Mouse (Mus musculus) fibroblast of lung, adult 2 months (primary cell): ENCODE results near the gene AU018091.
A peak's percentile ranks its signal among the peaks of the same experiment; 100 is the strongest.
"Not testable (repeated sequence)": the region's sequence is repeated elsewhere in the genome, so short reads cannot be mapped to it uniquely, and the experiment has no call there.

Source experiments
- DNase-seq: peaks from one replicate; pipeline ENCODE4 v3.0.0-alpha.2; 2011; ENCODE audit warnings: low read depth

AU018091 gene

DNA sequence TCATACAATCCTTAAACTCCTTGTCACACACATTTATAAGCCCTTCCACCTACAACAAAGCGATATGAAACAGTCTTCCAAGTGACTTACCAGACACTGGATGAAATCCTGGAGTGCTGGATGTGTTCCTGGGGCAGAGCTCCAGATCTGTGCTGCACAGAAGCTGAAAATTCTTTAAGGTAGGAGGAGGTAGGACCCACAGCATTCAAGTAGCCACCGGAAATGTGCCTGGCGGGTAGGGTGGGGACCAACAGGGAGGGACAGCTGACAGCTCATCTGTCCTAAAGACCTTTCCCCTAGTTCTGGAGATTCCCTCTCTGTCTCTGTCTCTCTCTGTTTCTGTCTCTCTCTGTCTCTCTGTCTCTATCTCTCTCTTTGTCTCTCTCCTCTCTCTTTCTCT lies at the start of gene AU018091:
AU018091 (minus strand) TSS at position 279 of the 400 bp plus-strand sequence.
- no peak for DNase-seq

DNA sequence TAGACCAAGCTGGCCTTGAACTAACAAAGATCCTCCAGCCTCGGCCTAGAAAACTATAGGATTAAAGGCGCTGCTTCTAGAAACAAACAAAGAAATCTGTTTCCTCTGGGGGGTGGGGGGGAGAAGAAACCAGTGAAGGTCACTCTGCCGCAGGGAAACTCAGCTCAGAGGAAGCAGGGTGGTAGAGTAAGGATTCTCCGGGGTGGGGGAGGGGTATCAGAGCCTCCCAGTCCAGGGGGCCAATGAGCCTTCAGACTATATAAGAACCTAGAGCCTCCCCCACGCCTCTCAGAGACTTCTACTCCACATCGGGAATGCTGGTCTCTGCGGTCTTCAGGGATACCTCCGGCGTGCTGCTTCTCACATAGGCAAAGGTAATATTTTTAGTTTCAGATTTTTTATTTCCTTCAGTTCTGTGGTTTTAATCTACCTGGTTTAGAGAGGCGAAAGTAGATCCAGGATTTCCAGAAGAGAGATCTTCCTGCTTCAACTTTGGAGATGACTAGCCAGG lies 48.6 kb upstream of the AU018091 start:
- DNase-seq: no peak

DNA sequence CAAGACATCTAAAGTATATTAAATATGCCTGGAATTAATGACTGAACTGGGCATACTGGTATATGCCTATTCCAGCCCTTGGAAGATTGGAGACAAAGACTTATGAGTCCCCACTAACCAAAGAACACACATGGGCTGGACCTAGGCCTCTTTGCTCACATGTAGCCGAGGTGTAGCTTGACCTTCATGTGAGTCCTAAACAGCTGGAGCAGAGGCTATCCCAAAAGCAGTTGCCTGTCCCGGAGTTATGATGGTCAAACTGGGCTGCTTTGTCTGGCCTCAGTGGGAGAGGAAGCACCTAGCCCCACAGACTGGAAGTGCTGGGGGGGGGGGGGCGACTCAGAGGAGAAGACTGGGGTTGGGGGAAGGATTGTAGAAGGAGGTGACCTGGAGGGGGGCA lies 47.3 kb upstream of the AU018091 start:
- no peak for DNase-seq

- DNase-seq: no peak
Measured at GRCm38 (mm10) chr7:3213557-3213956, 44.6 kb upstream of the AU018091 start.

DNA sequence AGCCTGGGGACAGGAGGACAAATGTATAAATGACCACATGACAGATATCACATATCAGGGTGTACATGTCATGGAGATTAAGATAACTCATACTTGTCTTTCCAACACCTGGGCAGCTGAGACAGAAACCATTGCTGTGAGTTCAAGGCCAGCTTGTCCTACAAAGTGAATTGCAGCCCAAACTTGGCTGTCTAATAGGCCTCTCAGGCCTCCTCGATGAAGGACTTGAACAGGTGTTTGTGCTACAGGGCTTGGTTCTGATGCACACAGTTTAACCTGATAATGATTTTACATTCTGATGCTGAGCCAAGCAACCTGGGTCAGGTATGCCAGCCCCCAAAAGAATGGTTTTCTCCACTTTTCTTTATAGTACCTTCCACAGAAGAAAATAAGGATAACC lies 44.2 kb upstream of the AU018091 start:
- no peak for DNase-seq

- DNase-seq: no peak
Measured at GRCm38 (mm10) chr7:3212002-3212790, 43.2 kb upstream of the AU018091 start.

- no peak for DNase-seq
Measured at GRCm38 (mm10) chr7:3211518-3211917, 42.5 kb upstream of the AU018091 start.

DNA sequence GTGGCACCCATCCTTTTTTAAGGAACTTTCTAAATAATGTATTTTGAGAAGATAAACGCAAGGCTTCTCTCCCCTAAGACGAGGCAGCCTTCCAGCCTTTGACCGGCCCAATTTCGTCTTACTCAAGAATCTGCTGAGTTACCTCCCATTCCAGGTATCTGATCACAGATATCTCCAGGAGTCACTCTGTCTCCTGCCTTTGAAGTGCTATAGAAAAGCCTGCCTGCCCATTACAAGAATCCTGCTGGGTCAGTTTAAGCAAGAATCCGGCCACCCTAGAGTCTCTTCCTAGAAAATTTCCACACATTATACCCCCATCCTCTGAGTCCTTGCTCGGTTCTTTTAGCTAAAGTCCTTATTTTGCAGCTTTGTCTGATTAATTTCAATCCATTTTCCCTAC lies 41.6 kb upstream of the AU018091 start:
- no peak for DNase-seq

DNA sequence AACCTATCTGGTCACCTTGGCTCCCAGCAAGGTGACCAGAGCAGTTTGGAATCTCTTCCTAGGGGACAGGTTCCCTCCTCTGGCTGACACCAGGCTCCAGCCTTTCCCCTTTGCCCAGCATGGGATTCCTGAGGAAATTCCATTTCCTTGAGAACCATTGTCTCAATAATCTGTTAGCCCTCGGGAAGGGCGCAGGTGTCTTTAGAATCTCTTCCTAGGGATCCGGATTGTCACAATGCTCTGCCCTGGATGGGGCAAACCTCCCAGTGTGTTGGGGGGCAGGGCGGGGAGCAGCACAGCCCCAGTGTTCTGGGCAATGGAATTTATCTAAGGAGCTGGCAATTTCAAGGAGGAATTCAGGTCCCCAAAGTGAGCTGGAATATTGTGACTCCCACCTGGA lies 37.5 kb upstream of the AU018091 start:
- DNase-seq: no peak

DNA sequence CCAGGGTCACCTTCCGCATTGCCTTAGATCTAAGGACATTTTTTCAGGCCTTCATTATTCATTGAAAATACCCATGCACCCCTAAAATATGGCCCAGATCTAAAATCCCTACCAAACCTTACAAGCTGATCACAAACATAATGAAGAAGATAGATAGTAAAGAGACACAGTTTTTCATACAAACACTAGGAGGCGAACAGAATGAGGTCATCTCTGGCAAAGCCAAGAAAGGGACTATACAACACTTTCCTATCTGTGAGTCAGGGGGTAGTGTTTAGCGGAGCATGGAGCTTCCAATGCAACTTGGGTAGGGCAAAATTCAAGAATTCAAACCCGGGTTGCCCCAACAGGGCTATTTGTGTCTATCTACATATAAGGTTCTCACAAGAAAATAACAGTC lies 35.6 kb upstream of the AU018091 start:
- DNase-seq: no peak

- no peak for DNase-seq
Measured at GRCm38 (mm10) chr7:3203890-3204289, 34.9 kb upstream of the AU018091 start.

DNA sequence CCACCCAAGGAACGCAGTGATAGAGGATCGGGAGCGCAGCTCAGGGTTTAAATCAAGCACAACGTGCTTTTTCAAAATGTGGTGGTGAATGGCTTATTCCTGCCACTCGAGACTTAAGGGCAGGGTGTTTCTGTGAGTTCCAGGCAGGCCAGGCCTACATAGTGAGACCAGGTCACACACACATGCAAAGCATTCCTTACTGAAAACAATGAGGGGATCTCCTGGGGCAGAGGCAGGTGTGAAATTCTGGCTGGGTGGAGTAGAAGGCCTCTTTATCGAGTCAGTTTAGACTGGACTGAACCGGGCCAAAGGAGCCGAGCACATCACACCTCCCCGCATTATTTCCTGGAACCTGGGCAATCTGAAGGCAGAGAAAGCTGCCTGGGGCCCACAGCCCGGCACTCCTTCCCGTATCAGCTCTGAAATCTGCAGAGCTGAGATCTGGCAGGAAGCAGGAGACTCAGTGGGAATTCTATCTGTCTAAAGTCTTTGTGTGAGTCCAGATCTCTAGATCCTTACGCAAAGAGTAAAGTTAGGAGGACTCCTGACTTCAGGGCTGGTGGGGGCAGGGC lies 32.2 kb upstream of the AU018091 start:
- no peak for DNase-seq

DNA sequence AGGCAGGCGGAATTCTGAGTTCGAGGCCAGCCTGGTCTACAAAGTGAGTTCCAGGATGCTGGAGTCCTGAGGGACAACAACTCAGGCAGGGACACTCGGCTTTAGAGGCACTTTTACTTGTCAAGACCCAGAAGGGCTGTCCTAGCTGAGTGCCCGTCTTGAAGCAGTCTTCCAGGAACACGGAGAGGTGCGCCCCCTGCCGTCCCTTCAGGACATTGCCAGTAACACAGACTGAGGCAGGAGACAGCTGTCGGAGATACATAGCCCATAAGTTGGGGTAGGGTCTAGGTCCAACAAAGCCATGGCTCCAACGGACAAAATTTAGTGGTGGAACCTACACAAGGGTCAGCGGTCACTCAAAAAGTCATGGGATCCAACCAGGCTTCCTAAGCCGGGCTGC lies 29.9 kb upstream of the AU018091 start:
- DNase-seq: no peak

- no peak for DNase-seq
Measured at GRCm38 (mm10) chr7:3195850-3196249, 26.8 kb upstream of the AU018091 start.

DNA sequence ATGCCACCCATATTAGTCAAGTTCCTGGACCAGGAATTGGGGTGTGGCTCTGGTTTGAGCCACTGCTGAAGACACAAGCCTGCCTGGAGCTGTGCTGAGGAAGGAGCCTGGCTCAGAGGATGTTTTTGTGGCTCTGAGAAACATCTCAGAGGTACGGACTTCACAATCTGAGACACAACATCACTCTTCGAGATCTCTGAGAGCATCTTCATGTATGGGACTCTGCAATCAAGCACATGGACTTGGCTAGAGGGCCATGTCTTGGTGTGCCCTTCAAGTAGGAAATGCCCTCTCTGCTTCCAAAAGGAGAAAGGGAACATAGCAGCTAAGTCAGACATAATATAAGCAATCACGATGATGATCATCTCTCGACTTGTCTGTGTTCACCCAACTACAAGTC lies 25.5 kb upstream of the AU018091 start:
- DNase-seq: no peak

DNA sequence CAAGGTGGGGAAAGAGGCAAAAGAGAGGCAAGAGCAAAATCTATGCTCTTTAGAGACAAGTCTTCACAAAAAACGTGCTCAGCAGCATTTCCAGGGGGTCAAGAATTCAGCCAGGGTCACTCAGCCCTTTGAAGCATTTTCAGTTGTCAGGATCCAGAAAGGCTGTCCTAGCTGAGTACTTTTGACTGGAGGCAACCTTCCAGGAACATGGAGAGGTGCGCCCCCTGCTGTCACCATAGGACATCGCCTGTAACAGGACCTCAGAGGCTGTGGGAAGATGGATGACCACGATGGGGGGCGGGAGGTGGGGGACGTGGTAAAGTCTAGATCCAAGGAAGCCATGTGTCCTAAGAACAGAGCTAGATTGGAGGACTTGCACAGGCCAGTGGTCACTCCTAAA lies 24.9 kb upstream of the AU018091 start:
- peak; percentile 20 for DNase-seq

DNA sequence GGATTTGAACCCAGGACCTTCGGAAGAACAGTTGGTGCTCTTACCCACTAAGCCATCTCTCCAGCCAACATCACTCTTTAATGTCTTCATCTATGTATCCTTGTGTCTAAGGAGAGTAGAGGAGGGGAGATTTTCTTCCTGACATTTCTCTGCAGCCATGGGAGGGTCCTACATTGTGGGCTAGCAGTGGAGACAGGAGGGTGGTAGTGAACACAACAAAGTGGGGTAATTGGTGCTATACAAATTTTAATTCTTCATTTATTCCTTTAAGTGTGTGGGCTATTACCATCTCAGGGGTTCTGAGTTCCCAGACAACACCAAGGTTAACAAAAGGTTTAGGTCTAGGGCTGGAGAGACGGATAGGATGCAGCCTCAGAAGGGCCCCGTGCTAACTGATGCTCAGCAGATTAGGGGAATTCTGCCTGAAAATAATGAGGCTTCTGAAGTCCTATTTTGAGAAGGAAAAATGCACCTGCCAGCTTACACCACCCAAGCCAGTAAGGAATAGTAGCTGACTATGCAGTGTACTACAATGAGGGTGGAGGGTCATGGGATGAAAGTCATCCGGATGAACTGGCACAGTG lies 24.1 kb upstream of the AU018091 start:
- no peak for DNase-seq

DNA sequence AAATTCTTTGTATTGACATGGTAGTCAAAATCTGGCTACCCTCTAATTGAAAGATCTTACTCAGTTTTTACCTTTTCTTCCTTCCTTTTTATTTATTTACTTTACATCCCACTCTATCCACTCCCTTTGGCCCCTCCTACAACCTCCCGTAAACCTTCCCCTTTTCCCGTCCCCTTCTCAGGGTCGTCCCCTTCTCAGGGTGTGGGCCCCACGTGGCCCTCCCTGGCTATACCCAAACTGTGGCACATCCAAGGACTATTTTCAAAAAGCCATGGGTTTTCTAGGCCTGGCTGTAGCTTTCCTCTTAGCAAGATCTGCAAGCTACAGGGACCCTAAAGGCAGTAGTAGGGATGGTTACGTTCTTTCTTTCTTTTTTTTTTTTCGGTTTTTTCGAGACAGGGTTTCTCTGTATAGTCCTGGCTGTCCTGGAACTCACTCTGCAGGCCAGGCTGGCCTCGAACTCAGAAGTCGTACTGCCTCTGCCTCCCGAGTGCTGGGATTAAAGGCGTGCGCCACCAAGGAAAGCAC lies 23.0 kb upstream of the AU018091 start:
- DNase-seq: no peak

DNA sequence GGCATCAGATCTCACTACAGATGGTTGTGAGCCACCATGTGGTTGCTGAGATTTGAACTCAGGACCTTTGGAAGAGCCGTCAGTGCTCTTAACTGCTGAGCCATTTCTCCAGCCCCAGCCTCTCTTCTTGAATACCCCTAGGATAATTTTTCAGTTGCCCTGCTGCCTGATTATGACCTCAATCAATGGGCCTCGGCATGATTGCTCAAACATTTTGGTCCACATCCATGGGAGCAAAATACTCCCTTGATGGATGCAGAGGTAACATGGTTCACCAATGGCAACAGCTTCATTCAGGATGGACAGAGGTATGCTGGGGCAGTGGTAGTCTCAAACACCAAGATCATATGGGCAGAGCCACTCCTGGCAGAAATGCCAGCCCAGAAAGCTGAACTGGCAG lies 17.7 kb upstream of the AU018091 start:
- DNase-seq: not testable (repeated sequence)

DNA sequence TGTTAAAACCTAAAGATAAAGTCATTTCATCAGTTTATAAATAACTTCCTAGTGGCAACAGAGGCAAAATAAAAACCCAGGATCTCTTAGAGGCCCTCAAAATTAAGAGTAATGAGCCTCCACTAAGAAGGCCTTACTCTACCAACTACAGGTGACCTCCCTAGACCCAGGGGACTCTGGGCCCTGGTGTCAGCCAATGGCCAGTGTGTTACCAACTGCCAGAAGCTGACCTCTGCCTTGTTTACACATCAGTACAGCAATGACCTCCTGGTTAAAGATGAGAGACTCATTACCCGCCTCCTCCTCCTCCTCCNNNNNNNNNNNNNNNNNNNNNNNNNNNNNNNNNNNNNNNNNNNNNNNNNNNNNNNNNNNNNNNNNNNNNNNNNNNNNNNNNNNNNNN lies 17.1 kb upstream of the AU018091 start:
- no peak for DNase-seq

DNA sequence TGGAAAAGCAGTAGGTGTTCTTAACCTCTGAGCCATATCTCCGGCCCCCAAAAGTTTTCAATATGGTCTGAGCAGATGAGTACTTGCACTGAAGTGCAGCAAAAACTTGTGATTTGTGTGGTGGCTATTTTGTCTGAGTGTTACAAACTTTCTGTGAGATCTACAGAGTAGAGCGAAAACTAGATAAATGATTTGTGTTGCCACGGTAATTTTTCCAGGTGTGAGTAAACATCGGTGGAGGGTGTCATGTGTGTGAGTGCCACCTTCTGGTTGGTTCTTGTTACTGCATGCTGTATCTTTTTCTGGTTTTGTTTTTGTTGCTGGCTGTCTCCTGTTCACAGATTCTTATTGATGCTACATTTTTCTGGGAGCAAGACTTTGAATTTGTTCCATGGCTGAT lies 15.4 kb upstream of the AU018091 start:
- DNase-seq: no peak

DNA sequence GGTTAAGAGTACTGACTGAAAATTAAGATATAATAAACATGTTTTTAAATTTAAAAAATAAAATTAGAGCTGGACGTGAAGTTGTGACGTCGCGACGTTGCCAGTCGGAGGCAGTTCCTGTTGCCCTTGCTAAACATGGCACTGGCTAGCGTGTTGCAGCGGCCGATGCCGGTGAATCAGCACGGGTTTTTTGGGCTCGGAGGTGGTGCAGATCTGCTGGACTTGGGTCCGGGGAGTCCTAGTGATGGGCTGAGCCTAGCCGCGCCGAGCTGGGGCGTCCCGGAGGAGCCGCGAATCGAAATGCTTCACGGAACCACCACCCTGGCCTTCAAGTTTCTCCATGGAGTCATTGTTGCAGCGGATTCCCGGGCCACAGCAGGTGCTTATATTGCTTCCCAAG lies 12.0 kb upstream of the AU018091 start:
- DNase-seq: not testable (repeated sequence)

- DNase-seq: no peak
Measured at GRCm38 (mm10) chr7:3168296-3168695, 707 bp downstream of the AU018091 start.
